Mouse (Mus musculus): ENCODE measurements at regions not wholly inside any gene's neighbourhood (a gene's known extent, or its start where the extent isn't known, plus 50 kb on each side); places are given as distances from the start of the nearest gene placed in this dataset. TPM values are rescaled to one million over a fixed set of nuclear protein-coding genes. Genes with fewer than 3 reads are reported as not detected.

DNA sequence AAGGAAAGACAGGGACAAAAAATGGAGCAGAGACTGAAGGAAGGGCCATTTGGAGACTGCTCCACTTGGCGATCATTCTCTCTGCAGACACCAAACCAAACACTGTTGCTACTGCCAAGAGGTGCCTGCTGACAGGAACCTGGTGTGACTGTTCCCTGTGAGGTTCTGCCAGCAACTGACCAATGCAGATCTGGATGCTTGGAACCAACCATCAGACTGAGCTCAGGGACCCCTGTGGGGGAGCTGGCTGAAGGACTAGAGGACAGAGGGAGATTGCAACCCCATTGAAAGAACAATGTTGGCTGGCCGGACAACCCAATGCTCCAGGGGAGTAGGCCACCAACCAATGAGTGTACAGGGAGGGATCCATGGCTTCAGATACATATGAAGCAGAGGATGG is 139.2 kb upstream of the Cep126 start:
- no peak overlapping the region for H3K27ac ChIP-seq (ENCODE audit: low read depth)
- H3K9me3 ChIP-seq (ENCODE audit: low read depth, low read length), result no peaks in the 10 kb centered on the region
- H3K9ac ChIP-seq, result no peak overlapping the region
- no peaks in the 10 kb centered on the region for H3K36me3 ChIP-seq (ENCODE audit: insufficient read depth)
- H3K4me1 ChIP-seq (ENCODE audit: insufficient read depth), result no peaks in the 10 kb centered on the region
- no peak overlapping the region for H3K4me3 ChIP-seq (ENCODE audit: low read depth, low read length)
- DNase-seq (peak; percentile 21), ATAC-seq (ENCODE audit: insufficient read depth) (no peak)
- TF ChIP-seq CTCF (IDR thresholded peaks at IDR 0.05; ENCODE audit: low read depth), result no peak
- no peaks in the 10 kb centered on the region for H3K27me3 ChIP-seq (ENCODE audit: insufficient read depth, low read length)
- no peak overlapping the region for H3K4me2 ChIP-seq
- WGBS, result 80% methylated on average over 2 of the region's 2 CpGs

GRCm38 (mm10) chr9:8249542-8249941 is 115.4 kb upstream of the Cep126 start:
- H3K36me3 ChIP-seq (ENCODE audit: insufficient read depth), result no peaks in the 10 kb centered on the region
- WGBS, result 55% methylated on average over 3 of the region's 3 CpGs
- DNase-seq, result peak; percentile 6
- H3K27ac ChIP-seq (ENCODE audit: low read depth), result no peak overlapping the region
- H3K4me1 ChIP-seq (ENCODE audit: insufficient read depth), result no peaks in the 10 kb centered on the region
- no peaks in the 10 kb centered on the region for H3K9me3 ChIP-seq (ENCODE audit: low read depth, low read length)
- no peaks in the 10 kb centered on the region for H3K27me3 ChIP-seq (ENCODE audit: insufficient read depth, low read length)
- no peak; the same call in 1 of the 2 replicates for ATAC-seq (ENCODE audit: insufficient read depth)
- H3K9ac ChIP-seq, result no peak overlapping the region
- no peak for TF ChIP-seq CTCF (IDR thresholded peaks at IDR 0.05; ENCODE audit: low read depth)
- H3K4me2 ChIP-seq, result no peak overlapping the region
- H3K4me3 ChIP-seq (ENCODE audit: low read depth, low read length), result no peak overlapping the region

DNA sequence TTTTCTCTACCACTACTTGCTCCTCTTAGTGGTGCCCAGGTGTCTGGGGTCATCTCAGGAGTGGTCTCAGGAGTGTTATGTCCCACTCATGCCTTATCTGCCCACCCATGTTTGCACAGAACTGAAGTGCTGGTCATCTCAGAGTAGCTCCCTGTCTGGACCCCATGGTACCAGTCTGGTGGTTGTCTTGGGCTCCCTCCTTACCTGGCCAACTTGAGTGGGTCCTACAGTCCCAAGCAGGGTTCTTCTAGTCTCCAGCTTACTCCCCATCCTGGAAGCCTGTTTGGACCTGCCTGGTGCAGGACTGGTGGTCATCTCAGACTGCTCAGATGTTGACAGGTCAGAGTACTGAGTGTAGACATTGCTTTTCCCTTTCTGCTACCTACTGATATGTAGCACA is 94.0 kb upstream of the Cep126 start:
- ATAC-seq (ENCODE audit: insufficient read depth), result no peak
- no peak for TF ChIP-seq CTCF (IDR thresholded peaks at IDR 0.05; ENCODE audit: low read depth)
- Histone ChIP-seq H3K27me3 (ENCODE audit: insufficient read depth, low read length) (no peaks in the 10 kb centered on the region), H3K9me3 (ENCODE audit: low read depth, low read length) (no peaks in the 10 kb centered on the region), H3K4me2 (no peak overlapping the region), H3K9ac (no peak overlapping the region), H3K27ac (ENCODE audit: low read depth) (no peak overlapping the region), H3K4me3 (ENCODE audit: low read depth, low read length) (no peak overlapping the region), H3K36me3 (ENCODE audit: insufficient read depth) (no peaks in the 10 kb centered on the region), H3K4me1 (ENCODE audit: insufficient read depth) (no peaks in the 10 kb centered on the region)
- DNase-seq, result no peak

- peak; percentile 84 for DNase-seq
These were observed 92.3 kb upstream of the Cep126 start for GRCm38 (mm10) chr9:8226415-8226814.

GRCm38 (mm10) chr9:8208855-8209254 is 74.8 kb upstream of the Cep126 start:
- peak; percentile 76 for TF ChIP-seq CTCF (IDR thresholded peaks at IDR 0.05; ENCODE audit: low read depth)
- no peaks in the 10 kb centered on the region for H3K9me3 ChIP-seq (ENCODE audit: low read depth, low read length)
- ATAC-seq (ENCODE audit: insufficient read depth) (peak; percentile 70; the same call in 1 of the 2 replicates), DNase-seq (peak; percentile 80)
- H3K27me3 ChIP-seq (ENCODE audit: insufficient read depth, low read length), result no peaks in the 10 kb centered on the region
- no peaks in the 10 kb centered on the region for H3K4me1 ChIP-seq (ENCODE audit: insufficient read depth)
- no peak overlapping the region for H3K27ac ChIP-seq (ENCODE audit: low read depth)
- H3K4me3 ChIP-seq (ENCODE audit: low read depth, low read length), result no peak overlapping the region
- H3K4me2 ChIP-seq, result no peak overlapping the region
- H3K9ac ChIP-seq, result no peak overlapping the region
- H3K36me3 ChIP-seq (ENCODE audit: insufficient read depth), result no peaks in the 10 kb centered on the region

More at GRCm38 (mm10) chr9:8226415-8226814, 92.3 kb upstream of the Cep126 start:
- peak; percentile 51 for TF ChIP-seq CTCF (IDR thresholded peaks at IDR 0.05; ENCODE audit: low read depth)
- 21% methylated on average over 1 of the region's 1 CpGs for WGBS
- Histone ChIP-seq H3K27me3 (ENCODE audit: insufficient read depth, low read length) (no peaks in the 10 kb centered on the region), H3K9me3 (ENCODE audit: low read depth, low read length) (no peaks in the 10 kb centered on the region), H3K4me1 (ENCODE audit: insufficient read depth) (no peaks in the 10 kb centered on the region), H3K4me3 (ENCODE audit: low read depth, low read length) (no peak overlapping the region), H3K9ac (no peak overlapping the region), H3K4me2 (no peak overlapping the region), H3K36me3 (ENCODE audit: insufficient read depth) (no peaks in the 10 kb centered on the region), H3K27ac (ENCODE audit: low read depth) (no peak overlapping the region)
- ATAC-seq (ENCODE audit: insufficient read depth), result peak; percentile 52; the same call in 1 of the 2 replicates

- H3K9me3 ChIP-seq (ENCODE audit: low read depth, low read length), result no peaks in the 10 kb centered on the region
- no peak overlapping the region for H3K9ac ChIP-seq
- 84% methylated on average over 1 of the region's 1 CpGs for WGBS
- H3K36me3 ChIP-seq (ENCODE audit: insufficient read depth), result no peaks in the 10 kb centered on the region
- no peak overlapping the region for H3K4me2 ChIP-seq
- no peak overlapping the region for H3K4me3 ChIP-seq (ENCODE audit: low read depth, low read length)
- no peaks in the 10 kb centered on the region for H3K27me3 ChIP-seq (ENCODE audit: insufficient read depth, low read length)
- TF ChIP-seq CTCF (IDR thresholded peaks at IDR 0.05; ENCODE audit: low read depth), result no peak
- no peaks in the 10 kb centered on the region for H3K4me1 ChIP-seq (ENCODE audit: insufficient read depth)
- ATAC-seq (ENCODE audit: insufficient read depth) (no peak), DNase-seq (no peak)
- no peak overlapping the region for H3K27ac ChIP-seq (ENCODE audit: low read depth)
These were observed 51.3 kb upstream of the Cep126 start for GRCm38 (mm10) chr9:8185433-8185832.

MicroRNAs in the stretch of these regions (microRNA counts, 519-probe panel; counts per million panel counts)
- 30.5 counts per million for microRNA mmu-miR-1899

Small RNA genes in the stretch of these regions (microRNA-seq; reads per million reads assigned to microRNA genes)
- not detected for gene Mir1899 (ENCODE audit: borderline number of aligned reads)

Measured in lung, embryonic 14.5 days (tissue).